22 mouse cellular contexts compared by ENCODE assay signal in genomic region chr8:56054324-56054723, GRCm38 (mm10).
DNase-seq lines count a peak whose midpoint lies in the region; ATAC-seq and TF ChIP-seq lines count a peak whose summit lies in the region.
"Had no signal": no experiment of that assay in that cellular context is flagged by ENCODE, and none has a peak within 500 bp of the region (broad histone marks: within the 10 kb centered on the region; RNA-seq: fewer than 3 reads in every experiment).

No protein-coding gene starts in this region.

- H3K36me3 ChIP-seq in heart, postnatal 0 days (replicated peaks; ENCODE audit: control insufficient read depth, insufficient read depth, low read length): no peaks in the 10 kb centered on the region
- no peaks in the 10 kb centered on the region for H3K36me3 ChIP-seq in heart, embryonic 12.5 days
- H3K36me3 ChIP-seq in kidney, postnatal 0 days (ENCODE audit: insufficient read depth, low read length): no peaks in the 10 kb centered on the region
- no peaks in the 10 kb centered on the region for H3K36me3 ChIP-seq in lung, postnatal 0 days (ENCODE audit: insufficient read depth, low read length)
- H3K36me3 ChIP-seq: G1E had no signal

- peak; percentile 21 for DNase-seq in heart, postnatal 0 days (ENCODE audit: low spot score)
- peak; percentile 40 for DNase-seq in kidney, postnatal 0 days (ENCODE audit: low spot score)
- no peak for DNase-seq in kidney, postnatal 25 days
- peak; percentile 83 for DNase-seq in lung, postnatal 0 days (ENCODE audit: low spot score)
- DNase-seq in lung, adult 2 months: no peak
- peak; percentile 10 for DNase-seq in adipocyte (ENCODE audit: low spot score)
- no peak for DNase-seq in embryo, embryonic 11 days
- DNase-seq: adrenal gland, adult 2 months; adrenal gland, adult 8-10 months; adrenal gland, postnatal 10 days; adrenal gland, postnatal 14 days; adrenal gland, postnatal 25 days; adrenal gland, postnatal 36 days; B cell, adult 2 months; cerebellum, adult 11 months; cerebellum, adult 11-12 months; cerebellum, adult 18-20 months had no signal

- ATAC-seq in heart, postnatal 0 days (ENCODE audit: insufficient read depth, low read depth): peak; percentile 47; the same call in 1 of the 2 replicates
- ATAC-seq in heart, embryonic 12.5 days (ENCODE audit: insufficient number of reproducible peaks, low FRiP score): no peak
- no peak for ATAC-seq in kidney, postnatal 0 days (replicated peaks; ENCODE audit: low FRiP score, low read depth)
- peak; percentile 62 for ATAC-seq in lung, postnatal 0 days
- ATAC-seq: activated CD4-positive, CD25-positive, alpha-beta regulatory T cell, adult 4 months; Patski had no signal

- no peak for TF ChIP-seq EP300 in heart, postnatal 0 days (IDR thresholded peaks at IDR 0.05; ENCODE audit: low read depth)
- TF ChIP-seq EP300 in lung, postnatal 0 days (IDR thresholded peaks at IDR 0.05): peak; percentile 68

- TF ChIP-seq POLR2A in lung, adult 2 months (IDR thresholded peaks at IDR 0.05; ENCODE audit: borderline replicate concordance, extremely low read depth, low read depth, low read length): no peak

- no peak for TF ChIP-seq CTCF in heart, postnatal 0 days (IDR thresholded peaks at IDR 0.05; ENCODE audit: low read depth)
- no peak for TF ChIP-seq CTCF in kidney, postnatal 0 days (IDR thresholded peaks at IDR 0.05; ENCODE audit: low read depth)
- TF ChIP-seq CTCF in lung, postnatal 0 days (IDR thresholded peaks at IDR 0.05): no peak
- no peak for TF ChIP-seq CTCF in lung, adult 2 months (IDR thresholded peaks at IDR 0.05; ENCODE audit: insufficient read depth, low read length)

- H3K4me2 ChIP-seq in heart, postnatal 0 days (ENCODE audit: low read depth, low read length): no peak overlapping the region
- no peak overlapping the region for H3K4me2 ChIP-seq in heart, embryonic 12.5 days
- H3K4me2 ChIP-seq in kidney, postnatal 0 days (ENCODE audit: low read length): no peak overlapping the region
- no peak overlapping the region for H3K4me2 ChIP-seq in lung, postnatal 0 days (replicated peaks; ENCODE audit: low read depth, low read length)

- no peaks in the 10 kb centered on the region for H3K9me3 ChIP-seq in heart, postnatal 0 days (replicated peaks; ENCODE audit: control insufficient read depth, low read length)
- no peaks in the 10 kb centered on the region for H3K9me3 ChIP-seq in heart, embryonic 12.5 days (replicated peaks)
- H3K9me3 ChIP-seq in kidney, postnatal 0 days (replicated peaks; ENCODE audit: low read length): no peaks in the 10 kb centered on the region
- no peaks in the 10 kb centered on the region for H3K9me3 ChIP-seq in lung, postnatal 0 days (ENCODE audit: low read length)
- H3K9me3 ChIP-seq: G1E had no signal

- H3K4me3 ChIP-seq in heart, postnatal 0 days (ENCODE audit: low read depth, low read length): no peak overlapping the region
- H3K4me3 ChIP-seq in heart, embryonic 12.5 days: no peak overlapping the region
- H3K4me3 ChIP-seq in kidney, postnatal 0 days (replicated peaks; ENCODE audit: low read depth, low read length): no peak overlapping the region
- no peak overlapping the region for H3K4me3 ChIP-seq in lung, postnatal 0 days (ENCODE audit: low read depth, low read length)
- no peak overlapping the region for H3K4me3 ChIP-seq in lung, adult 2 months (replicated peaks; ENCODE audit: extremely low read depth, low read depth, low read length)

- no peaks in the 10 kb centered on the region for H3K27me3 ChIP-seq in heart, postnatal 0 days (ENCODE audit: control insufficient read depth, insufficient read depth, low read length)
- H3K27me3 ChIP-seq in heart, embryonic 12.5 days (replicated peaks): no peaks in the 10 kb centered on the region
- no peaks in the 10 kb centered on the region for H3K27me3 ChIP-seq in kidney, postnatal 0 days (ENCODE audit: insufficient read depth, low read length)
- H3K27me3 ChIP-seq in lung, postnatal 0 days (replicated peaks; ENCODE audit: insufficient read depth, low read length): no peaks in the 10 kb centered on the region
- H3K27me3 ChIP-seq: CH12.LX had no signal

- no peaks in the 10 kb centered on the region for H3K4me1 ChIP-seq in heart, postnatal 0 days (ENCODE audit: control insufficient read depth, insufficient read depth)
- H3K4me1 ChIP-seq in heart, embryonic 12.5 days (replicated peaks): no peaks in the 10 kb centered on the region
- no peaks in the 10 kb centered on the region for H3K4me1 ChIP-seq in kidney, postnatal 0 days (replicated peaks; ENCODE audit: insufficient read depth, low read length)
- no peaks in the 10 kb centered on the region for H3K4me1 ChIP-seq in lung, postnatal 0 days (ENCODE audit: insufficient read depth, low read depth, low read length)
- H3K4me1 ChIP-seq in lung, adult 2 months (ENCODE audit: control insufficient read depth, insufficient read depth, low read length): no peaks in the 10 kb centered on the region

- WGBS in heart, postnatal 0 days: 21% methylated on average over 2 of the region's 2 CpGs
- 37% methylated on average over 2 of the region's 2 CpGs for WGBS in heart, embryonic 12.5 days
- WGBS in kidney, postnatal 0 days: 52% methylated on average over 2 of the region's 2 CpGs
- 36% methylated on average over 2 of the region's 2 CpGs for WGBS in lung, postnatal 0 days
- WGBS in lung, adult 2 months: 48% methylated on average over 2 of the region's 2 CpGs

- H3K27ac ChIP-seq in heart, postnatal 0 days (ENCODE audit: low read depth): no peak overlapping the region
- no peak overlapping the region for H3K27ac ChIP-seq in heart, embryonic 12.5 days (ENCODE audit: poor library complexity, severe bottlenecking)
- H3K27ac ChIP-seq in kidney, postnatal 0 days: no peak overlapping the region
- no peak overlapping the region for H3K27ac ChIP-seq in lung, postnatal 0 days (ENCODE audit: low read length)

- no peak overlapping the region for H3K9ac ChIP-seq in heart, postnatal 0 days (replicated peaks; ENCODE audit: low read depth, low read length)
- no peak overlapping the region for H3K9ac ChIP-seq in heart, embryonic 12.5 days
- no peak overlapping the region for H3K9ac ChIP-seq in kidney, postnatal 0 days (ENCODE audit: low read depth, low read length)
- no peak overlapping the region for H3K9ac ChIP-seq in lung, postnatal 0 days (replicated peaks; ENCODE audit: low read depth)

Comparison
In these comparisons a context has a peak if more than half of its experiments do, and no peak if none do; other contexts are left out.
1. ATAC-seq: peak in heart, postnatal 0 days (single experiment) and lung, postnatal 0 days (single experiment); none in heart, embryonic 12.5 days (single experiment) and kidney, postnatal 0 days (single experiment).
2. DNase-seq: peak in heart, postnatal 0 days (single experiment), kidney, postnatal 0 days (single experiment), lung, postnatal 0 days (single experiment) and adipocyte (single experiment); none in kidney, postnatal 25 days (0 of 2), lung, adult 2 months (single experiment) and embryo, embryonic 11 days (single experiment).